Comparison of ENCODE assay signal across 20 mouse cellular contexts in the genomic region with DNA sequence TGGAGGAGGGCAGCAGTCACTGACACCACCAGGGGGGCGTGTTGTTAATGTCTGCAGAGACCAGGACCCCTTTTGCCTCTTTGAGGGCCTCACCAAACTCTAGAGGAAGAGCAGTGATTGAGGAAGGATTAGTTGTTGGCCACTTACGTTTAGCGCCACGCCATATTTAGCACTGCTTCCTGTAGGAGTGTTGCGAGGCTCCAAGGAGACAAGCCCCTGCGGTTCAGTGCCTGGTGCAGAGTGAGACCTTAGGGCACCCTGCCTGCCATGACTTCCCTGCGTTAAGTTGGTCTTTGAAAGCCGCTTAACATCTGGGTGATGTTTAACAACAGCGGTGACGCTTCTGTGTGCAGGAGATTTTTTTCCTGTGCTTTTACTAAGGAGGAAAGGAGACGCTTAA. TPM values are rescaled to one million over a fixed set of nuclear protein-coding genes. Genes with fewer than 3 reads are reported as not detected.
A peak's percentile ranks its signal among the peaks of the same experiment; 100 is the strongest.
DNase-seq lines count a peak whose midpoint lies in the region; ATAC-seq and TF ChIP-seq lines count a peak whose summit lies in the region.
"Had no signal": no experiment of that assay in that cellular context is flagged by ENCODE, and none has a peak within 500 bp of the region (broad histone marks: within the 10 kb centered on the region; RNA-seq: fewer than 3 reads in every experiment).

No protein-coding gene starts in this region.

- no peak for TF ChIP-seq CTCF in heart, adult 2 months (IDR thresholded peaks at IDR 0.05)
- peak; percentile 1; the same call in 1 of the 2 replicates for TF ChIP-seq CTCF in intestine, postnatal 0 days (IDR thresholded peaks at IDR 0.05; ENCODE audit: low read depth)

- ATAC-seq in kidney, embryonic 16.5 days (ENCODE audit: low FRiP score, low TSS enrichment): no peak
- no peak for ATAC-seq in embryonic facial prominence, embryonic 14.5 days (ENCODE audit: low read depth)
- ATAC-seq in intestine, postnatal 0 days: no peak
- no peak for ATAC-seq in midbrain, embryonic 15.5 days (replicated peaks)
- ATAC-seq: forebrain, embryonic 15.5 days had no signal

- peak overlapping the region; percentile 15 for H3K27ac ChIP-seq in heart, adult 2 months
- H3K27ac ChIP-seq in kidney, embryonic 16.5 days (ENCODE audit: low read length): peak overlapping the region; percentile 43; the same call in 1 of the 2 replicates
- no peak overlapping the region; the same call in 1 of the 2 replicates for H3K27ac ChIP-seq in embryonic facial prominence, embryonic 14.5 days (replicated peaks; ENCODE audit: low read depth, low read length)
- no peak overlapping the region for H3K27ac ChIP-seq in intestine, postnatal 0 days (ENCODE audit: low read depth, low read length)
- no peak overlapping the region for H3K27ac ChIP-seq in midbrain, embryonic 15.5 days
- H3K27ac ChIP-seq: forebrain, embryonic 15.5 days; liver, embryonic 14.5 days had no signal

- TF ChIP-seq POLR2A in heart, adult 2 months (IDR thresholded peaks at IDR 0.05; ENCODE audit: insufficient read depth, low read depth, low read length): no peak

- H3K4me2 ChIP-seq in kidney, embryonic 16.5 days (replicated peaks; ENCODE audit: low read depth, low read length): peak overlapping the region; percentile 36
- H3K4me2 ChIP-seq in embryonic facial prominence, embryonic 14.5 days (ENCODE audit: low read depth, low read length): peak overlapping the region; percentile 10; the same call in 1 of the 2 replicates
- H3K4me2 ChIP-seq in intestine, postnatal 0 days (replicated peaks; ENCODE audit: low read depth): peak overlapping the region; percentile 48
- H3K4me2 ChIP-seq in midbrain, embryonic 15.5 days: no peak overlapping the region
- H3K4me2 ChIP-seq: forebrain, embryonic 15.5 days; midbrain, embryonic 11.5 days had no signal

- H3K9ac ChIP-seq in heart, adult 2 months (ENCODE audit: low read depth, low read length): peak overlapping the region; percentile 34; the same call in 1 of the 2 replicates
- H3K9ac ChIP-seq in kidney, embryonic 16.5 days (replicated peaks; ENCODE audit: low read length): no peak overlapping the region
- no peak overlapping the region for H3K9ac ChIP-seq in embryonic facial prominence, embryonic 14.5 days (ENCODE audit: low read depth, low read length)
- no peak overlapping the region; the same call in 1 of the 2 replicates for H3K9ac ChIP-seq in intestine, postnatal 0 days (ENCODE audit: low read depth, low read length)
- H3K9ac ChIP-seq in midbrain, embryonic 15.5 days: no peak overlapping the region
- H3K9ac ChIP-seq: forebrain, embryonic 15.5 days; liver, embryonic 14.5 days had no signal

- TF ChIP-seq EP300 in heart, adult 2 months (IDR thresholded peaks at IDR 0.05; ENCODE audit: insufficient read depth, low read depth, low read length): no peak

- H3K9me3 ChIP-seq in kidney, embryonic 16.5 days (ENCODE audit: low read length): no peaks in the 10 kb centered on the region
- H3K9me3 ChIP-seq in embryonic facial prominence, embryonic 14.5 days (ENCODE audit: control insufficient read depth, low read length): no peaks in the 10 kb centered on the region
- no peaks in the 10 kb centered on the region for H3K9me3 ChIP-seq in intestine, postnatal 0 days (ENCODE audit: control insufficient read depth)
- H3K9me3 ChIP-seq in midbrain, embryonic 15.5 days: no peaks in the 10 kb centered on the region
- H3K9me3 ChIP-seq: forebrain, embryonic 15.5 days had no signal

- WGBS in heart, adult 2 months: 20% methylated on average over 11 of the region's 11 CpGs
- 15% methylated on average over 11 of the region's 11 CpGs for WGBS in kidney, embryonic 16.5 days
- WGBS in embryonic facial prominence, embryonic 14.5 days: 28% methylated on average over 11 of the region's 11 CpGs
- 21% methylated on average over 11 of the region's 11 CpGs for WGBS in intestine, postnatal 0 days
- whole genome bisulfite sequencing in midbrain, embryonic 15.5 days: 40% methylated on average over 11 of the region's 11 CpGs

- H3K4me3 ChIP-seq in heart, adult 2 months: peak overlapping the region; percentile 22
- H3K4me3 ChIP-seq in kidney, embryonic 16.5 days (ENCODE audit: low read length): no peak overlapping the region
- no peak overlapping the region for H3K4me3 ChIP-seq in embryonic facial prominence, embryonic 14.5 days (ENCODE audit: low read depth, low read length)
- H3K4me3 ChIP-seq in intestine, postnatal 0 days (ENCODE audit: low read depth, low read length): no peak overlapping the region
- no peak overlapping the region for H3K4me3 ChIP-seq in midbrain, embryonic 15.5 days
- H3K4me3 ChIP-seq: forebrain, embryonic 15.5 days had no signal

- intact Hi-C loops in heart, adult 2 months (cut with DNase I): loop anchor here (2.0 kb wide), 1 partner anchor 13 kb away; no protein-coding TSS in a partner anchor

- H3K79me2 ChIP-seq in heart, adult 2 months (replicated peaks; ENCODE audit: control insufficient read depth, insufficient read depth, low read length): no peaks in the 10 kb centered on the region

- DNase-seq in heart, adult 2 months: peak; percentile 27 to 34
- DNase-seq in heart, adult 9 months (ENCODE audit: low spot score in 2 of 2): no peak
- no peak for DNase-seq in kidney, postnatal 14 days
- DNase-seq in embryonic facial prominence, embryonic 14.5 days (ENCODE audit: low spot score): no peak
- DNase-seq in embryo, embryonic 10 days (ENCODE audit: low spot score): no peak
- DNase-seq: B cell, adult 2 months; cerebellum, adult 8-10 months; right cerebral cortex, postnatal 14 days; thymus, postnatal 4 days had no signal

- no peaks in the 10 kb centered on the region; the same call in 1 of the 2 replicates for H3K36me3 ChIP-seq in heart, adult 2 months (ENCODE audit: control insufficient read depth, insufficient read depth, low read length)
- H3K36me3 ChIP-seq in kidney, embryonic 16.5 days (ENCODE audit: insufficient read depth, low read length): no peaks in the 10 kb centered on the region
- H3K36me3 ChIP-seq in embryonic facial prominence, embryonic 14.5 days (ENCODE audit: control insufficient read depth, insufficient read depth, low read length): no peaks in the 10 kb centered on the region
- H3K36me3 ChIP-seq in intestine, postnatal 0 days (ENCODE audit: control insufficient read depth, insufficient read depth): no peaks in the 10 kb centered on the region; the same call in 1 of the 2 replicates
- no peaks in the 10 kb centered on the region for H3K36me3 ChIP-seq in midbrain, embryonic 15.5 days (replicated peaks)
- H3K36me3 ChIP-seq: forebrain, embryonic 15.5 days; G1E had no signal

- H3K27me3 ChIP-seq in heart, adult 2 months (ENCODE audit: control insufficient read depth, insufficient read depth, low read length): no peaks in the 10 kb centered on the region
- H3K27me3 ChIP-seq in kidney, embryonic 16.5 days (ENCODE audit: insufficient read depth, low read length): peaks cover 11% of the 10 kb centered on the region
- peaks cover 9% of the 10 kb centered on the region; the same call in 1 of the 2 replicates for H3K27me3 ChIP-seq in embryonic facial prominence, embryonic 14.5 days (replicated peaks; ENCODE audit: control insufficient read depth, insufficient read depth, low read length)
- peaks cover 8% of the 10 kb centered on the region; the same call in 1 of the 2 replicates for H3K27me3 ChIP-seq in intestine, postnatal 0 days (replicated peaks; ENCODE audit: control insufficient read depth, insufficient read depth, low read length)
- peaks cover 40% of the 10 kb centered on the region for H3K27me3 ChIP-seq in midbrain, embryonic 15.5 days (replicated peaks)

- H3K4me1 ChIP-seq in heart, adult 2 months (ENCODE audit: control insufficient read depth, insufficient read depth, low read length): peaks cover 32% of the 10 kb centered on the region
- H3K4me1 ChIP-seq in kidney, embryonic 16.5 days (ENCODE audit: insufficient read depth, low read length): peaks cover 60% of the 10 kb centered on the region
- H3K4me1 ChIP-seq in embryonic facial prominence, embryonic 14.5 days (ENCODE audit: control insufficient read depth, insufficient read depth, low read length): peaks cover 43% of the 10 kb centered on the region
- H3K4me1 ChIP-seq in intestine, postnatal 0 days (replicated peaks; ENCODE audit: control insufficient read depth, insufficient read depth, low read length): 0 out of 2 replicates have a peak, but pooled peaks cover 2% of the 10 kb centered on the region
- H3K4me1 ChIP-seq in midbrain, embryonic 15.5 days: peaks cover 11% of the 10 kb centered on the region

RNA-seq across cellular contexts. Expression of gene Acvrl1, which starts 3.2 kb away (rescaled TPM):
- 10 to 100 TPM; 24.1 to 29.5 TPM for total RNA-seq in heart, adult 2 months (2021)
- polyA plus RNA-seq in heart, adult 2 months (2012; rRNA removed): 35.0 and 39.7 TPM in 2 replicates
- 20.6 and 24.4 TPM in 2 replicates for polyA plus RNA-seq in kidney, embryonic 16.5 days (2015; fragmentation: Nextera tagmentation; extraction: Ambion mirVana)
- polyA plus RNA-seq in embryonic facial prominence, embryonic 14.5 days (2014; fragmentation: Nextera tagmentation; extraction: Ambion mirVana): 11.5 and 13.5 TPM in 2 replicates
- polyA plus RNA-seq in intestine, postnatal 0 days (2015; fragmentation: Nextera tagmentation; extraction: Ambion mirVana): 13.8 and 14.6 TPM in 2 replicates
- polyA plus RNA-seq in midbrain, embryonic 15.5 days (2015; fragmentation: Nextera tagmentation; extraction: Ambion mirVana): 8.6 and 8.7 TPM in 2 replicates

RNA-seq across cellular contexts. Expression of gene Ankrd33, which starts 15.9 kb away (rescaled TPM):
- total RNA-seq in heart, adult 2 months (2021): not detected
- not detected in 2 replicates for polyA plus RNA-seq in heart, adult 2 months (2012; rRNA removed)
- polyA plus RNA-seq in kidney, embryonic 16.5 days (2015; fragmentation: Nextera tagmentation; extraction: Ambion mirVana): not detected in 2 replicates
- not detected in 2 replicates for polyA plus RNA-seq in embryonic facial prominence, embryonic 14.5 days (2014; fragmentation: Nextera tagmentation; extraction: Ambion mirVana)
- polyA plus RNA-seq in intestine, postnatal 0 days (2015; fragmentation: Nextera tagmentation; extraction: Ambion mirVana): not detected in 2 replicates
- polyA plus RNA-seq in midbrain, embryonic 15.5 days (2015; fragmentation: Nextera tagmentation; extraction: Ambion mirVana): not detected in 2 replicates
- total RNA-seq: G1E; gastrocnemius, postnatal 4 days had no signal
- polyA plus RNA-seq: embryonic facial prominence, embryonic 11.5 days; forebrain, embryonic 15.5 days; G1E; large intestine, adult 2 months; liver, embryonic 14.5 days; midbrain, embryonic 11.5 days; neural tube, embryonic 14.5 days had no signal

RNA-seq across cellular contexts. Expression of gene Acvr1b, which starts 42.4 kb away (rescaled TPM):
- 10 to 100 TPM in 1 of 2 experiments, 1 to 10 TPM in 1; 9.9 to 12.3 TPM for total RNA-seq in heart, adult 2 months (2021)
- 15.3 and 19.3 TPM in 2 replicates for polyA plus RNA-seq in heart, adult 2 months (2012; rRNA removed)
- 7.4 and 8.8 TPM in 2 replicates for polyA plus RNA-seq in kidney, embryonic 16.5 days (2015; fragmentation: Nextera tagmentation; extraction: Ambion mirVana)
- 10.2 and 10.7 TPM in 2 replicates for polyA plus RNA-seq in embryonic facial prominence, embryonic 14.5 days (2014; fragmentation: Nextera tagmentation; extraction: Ambion mirVana)
- 6.0 and 6.8 TPM in 2 replicates for polyA plus RNA-seq in intestine, postnatal 0 days (2015; fragmentation: Nextera tagmentation; extraction: Ambion mirVana)
- polyA plus RNA-seq in midbrain, embryonic 15.5 days (2015; fragmentation: Nextera tagmentation; extraction: Ambion mirVana): 23.3 and 24.9 TPM in 2 replicates
- polyA plus RNA-seq: G1E had no signal

RNA-seq across cellular contexts. Expression of gene Fignl2, which starts 53.1 kb away (rescaled TPM):
- 1 to 10 TPM in 1 of 2 experiments, under 1 TPM in 1; 0.86 to 1.3 TPM for total RNA-seq in heart, adult 2 months (2021)
- polyA plus RNA-seq in heart, adult 2 months (2012; rRNA removed): 1.6 and 1.9 TPM in 2 replicates
- polyA plus RNA-seq in kidney, embryonic 16.5 days (2015; fragmentation: Nextera tagmentation; extraction: Ambion mirVana): 0.26 and 0.35 TPM in 2 replicates
- 0.26 and 0.30 TPM in 2 replicates for polyA plus RNA-seq in embryonic facial prominence, embryonic 14.5 days (2014; fragmentation: Nextera tagmentation; extraction: Ambion mirVana)
- 0.16 and 0.33 TPM in 2 replicates for polyA plus RNA-seq in intestine, postnatal 0 days (2015; fragmentation: Nextera tagmentation; extraction: Ambion mirVana)
- polyA plus RNA-seq in midbrain, embryonic 15.5 days (2015; fragmentation: Nextera tagmentation; extraction: Ambion mirVana): 0.09 TPM in 1 of 2 replicates, not detected in the other
- polyA plus RNA-seq: forebrain, embryonic 15.5 days; G1E had no signal

Comparison
In these comparisons a context has a peak if more than half of its experiments do, and no peak if none do; other contexts are left out.
1. DNase-seq: peak in heart, adult 2 months (2 of 2); none in heart, adult 9 months (0 of 2), kidney, postnatal 14 days (single experiment), embryonic facial prominence, embryonic 14.5 days (single experiment) and embryo, embryonic 10 days (single experiment).
2. H3K27ac ChIP-seq: peak in heart, adult 2 months (single experiment) and kidney, embryonic 16.5 days (single experiment); none in embryonic facial prominence, embryonic 14.5 days (single experiment), intestine, postnatal 0 days (single experiment) and midbrain, embryonic 15.5 days (single experiment).